Mouse (Mus musculus) liver, adult (tissue): ENCODE results near the gene Clk3.

ENCODE experiments used
- GATA4 ChIP-seq: IDR thresholded peaks from 2 replicates; pipeline ENCODE4 v1.6.1; 2014; ENCODE audit warnings: mild to moderate bottlenecking, low read length; ENCODE audit not compliant: insufficient replicate concordance

The Clk3 gene

DNA sequence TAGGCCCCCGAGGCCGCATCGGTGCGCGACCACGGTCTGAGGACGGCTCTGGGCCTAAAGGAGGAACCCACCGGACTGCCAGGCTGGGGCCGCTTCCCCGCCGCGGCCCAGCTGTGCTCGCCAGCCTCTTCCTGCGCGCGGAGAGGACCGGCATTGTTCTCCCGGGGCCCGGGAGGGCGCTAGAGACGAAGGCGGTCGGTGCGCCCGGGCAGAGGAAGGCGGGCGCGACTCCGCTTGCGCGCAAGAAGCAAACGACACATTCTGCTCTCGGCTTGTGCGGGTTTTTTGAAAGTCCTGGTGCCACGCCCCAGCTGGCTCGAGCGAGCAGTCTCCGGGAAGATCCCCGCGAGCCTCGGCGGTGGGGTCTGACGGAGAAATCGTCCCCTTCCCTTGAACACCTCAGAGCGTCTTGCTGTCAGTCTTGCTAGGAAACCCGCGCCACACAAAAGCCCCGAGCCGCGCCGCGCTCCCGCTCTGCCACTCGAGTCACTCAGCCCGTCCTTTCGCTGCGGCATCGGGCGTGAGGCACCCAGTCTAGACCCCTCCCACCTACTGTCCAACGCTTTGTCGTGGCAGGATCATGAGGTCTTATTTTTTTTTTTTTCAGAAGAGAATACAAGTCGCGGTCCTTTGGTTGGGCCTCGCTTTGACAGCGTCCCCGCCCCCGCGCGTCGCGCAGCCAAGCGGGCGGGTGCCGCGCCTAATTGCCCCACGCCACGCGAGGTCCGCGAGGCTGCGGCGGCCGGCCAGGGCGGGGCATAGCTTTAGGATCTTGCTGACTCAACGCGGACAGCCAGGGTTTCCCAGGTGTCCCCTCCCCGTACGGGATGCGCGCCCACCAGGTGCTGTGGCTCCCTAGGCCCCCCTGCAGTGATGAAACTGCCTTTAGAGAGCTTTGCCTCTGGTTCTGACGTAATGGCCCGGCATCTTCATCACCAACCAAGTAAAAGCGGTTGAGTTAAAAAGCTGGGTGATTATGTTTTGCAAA, at the start of gene Clk3:
TSS of gene Clk3 (minus strand) at position 497 of the 988 bp plus-strand sequence.
- TF ChIP-seq GATA4: no peak

DNA sequence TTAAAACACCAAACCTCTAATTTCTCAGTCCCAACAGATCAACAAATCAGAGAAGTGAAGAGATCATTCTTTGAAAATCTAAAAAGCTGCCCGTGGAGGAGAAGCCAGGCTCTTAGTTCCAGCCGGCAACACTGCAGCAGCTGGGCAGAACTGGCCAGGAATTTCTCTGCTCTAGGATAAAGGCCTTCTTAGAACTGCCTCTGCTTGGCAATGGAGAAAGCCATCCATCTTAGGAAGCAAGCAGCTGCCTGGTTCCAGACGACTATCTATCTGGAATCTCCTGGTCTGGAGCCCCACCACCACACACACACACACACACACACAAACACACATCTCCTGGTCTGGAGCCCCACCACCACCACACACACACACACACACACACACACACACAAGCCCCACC, 49.2 kb upstream of the Clk3 start:
- TF ChIP-seq GATA4: no peak

DNA sequence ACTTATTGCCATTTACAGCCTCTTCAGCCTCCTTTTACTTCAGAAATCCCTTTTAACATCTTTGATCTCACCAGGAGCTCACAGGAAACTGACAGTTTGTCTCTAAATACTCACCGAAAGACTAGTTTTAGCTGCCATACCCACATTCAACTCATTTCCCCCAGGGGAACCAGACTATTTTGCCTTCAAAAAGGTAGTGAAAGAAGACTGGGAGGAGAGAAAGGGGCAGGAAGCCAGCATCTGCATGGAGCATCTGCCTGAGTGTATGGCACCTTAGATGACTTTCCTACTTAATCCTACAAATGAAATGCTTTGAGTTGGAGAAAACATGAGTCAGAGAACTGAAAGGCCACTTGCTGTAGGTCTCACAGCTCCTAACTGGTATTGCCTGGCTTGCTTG, 48.4 kb upstream of the Clk3 start:
- no peak for TF ChIP-seq GATA4

DNA sequence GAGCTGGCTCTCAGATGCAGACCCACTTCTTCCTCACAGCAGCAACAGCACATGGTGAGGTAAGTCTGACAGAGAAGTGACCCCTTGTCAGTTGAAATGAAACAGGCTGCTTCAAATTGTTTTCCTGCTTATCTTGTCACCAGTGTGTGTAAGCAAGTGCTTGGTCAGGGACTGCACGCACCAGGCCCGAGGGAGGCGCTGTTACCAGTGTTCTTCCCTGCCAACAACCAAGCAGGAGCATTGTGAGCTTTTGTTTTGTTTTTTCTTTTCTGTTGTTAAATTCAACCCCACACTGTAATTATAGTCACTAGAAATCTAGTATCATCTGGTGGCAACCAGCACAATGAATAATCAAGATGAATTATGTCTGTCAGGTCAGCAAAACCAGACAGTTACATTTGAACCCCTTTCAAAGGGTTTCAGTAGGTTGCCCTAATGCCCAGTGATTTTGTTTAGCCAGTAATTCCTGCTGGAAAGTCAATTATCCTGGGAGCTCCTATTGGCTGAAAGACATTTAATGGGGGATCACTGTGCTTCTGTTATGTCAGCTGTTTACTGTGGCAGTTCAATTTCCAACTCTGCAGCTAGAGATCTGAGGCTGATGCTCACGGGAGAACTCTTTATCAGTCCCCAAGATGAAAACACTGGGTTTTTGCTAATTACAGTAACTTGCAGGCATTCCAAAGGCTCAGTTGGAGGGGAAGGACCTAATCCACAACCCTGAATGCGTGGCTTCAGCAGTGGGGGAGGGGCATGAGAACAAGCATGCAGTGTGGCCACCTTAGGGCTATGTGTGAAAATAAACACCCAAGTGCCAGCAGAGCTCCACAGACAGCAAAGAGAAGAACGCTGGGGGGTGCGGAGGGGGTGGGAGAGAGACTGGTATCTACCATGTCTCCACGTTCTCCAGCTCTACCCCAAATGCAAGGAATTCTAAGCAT, 46.4 kb upstream of the Clk3 start:
- no peak for TF ChIP-seq GATA4

DNA sequence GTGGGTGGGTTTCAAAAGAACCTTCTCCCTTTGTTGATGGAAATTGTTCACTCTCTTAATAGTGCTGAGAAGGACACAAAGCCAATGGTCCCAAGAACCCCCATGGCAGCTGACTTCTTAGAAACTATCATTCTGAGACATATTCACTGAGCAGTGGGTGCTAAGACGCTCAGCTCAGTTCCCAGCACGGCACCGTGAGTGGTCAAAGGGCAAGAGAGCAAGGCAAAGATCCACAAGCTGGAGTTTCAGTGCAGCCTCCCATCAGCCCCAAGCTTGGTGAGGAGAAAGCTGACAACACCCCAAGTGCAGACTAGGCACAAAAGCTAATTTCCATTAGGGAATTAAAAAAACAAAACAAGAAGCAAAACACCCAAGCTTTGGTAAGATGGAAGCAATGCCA, 45.0 kb upstream of the Clk3 start:
- TF ChIP-seq GATA4: no peak

DNA sequence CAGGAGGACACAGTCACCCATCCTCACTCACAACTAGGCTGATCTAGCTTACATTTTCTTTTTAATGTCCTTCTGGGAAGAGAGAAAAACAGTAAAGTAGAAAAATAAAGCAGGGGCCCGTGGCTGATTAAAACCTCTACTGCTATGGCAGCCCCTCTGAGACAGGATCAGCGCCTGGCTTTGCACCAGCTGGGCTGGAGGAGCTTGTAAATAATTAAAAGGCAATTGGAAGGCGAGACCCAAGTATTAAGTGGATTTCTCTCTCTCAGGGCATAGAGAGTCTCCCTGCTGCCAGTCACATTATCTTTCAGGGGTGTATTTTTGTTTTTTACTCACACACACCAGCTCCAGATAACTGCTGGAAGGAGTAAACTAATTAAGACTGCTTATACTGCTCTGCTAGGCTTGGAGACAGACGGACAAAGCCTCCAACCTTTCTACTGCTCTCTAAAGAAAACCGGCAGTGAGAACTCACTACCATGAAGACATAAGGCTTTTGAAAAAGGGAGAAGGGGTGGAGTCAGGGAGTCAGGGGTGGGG, 43.2 kb upstream of the Clk3 start:
- no peak for TF ChIP-seq GATA4

DNA sequence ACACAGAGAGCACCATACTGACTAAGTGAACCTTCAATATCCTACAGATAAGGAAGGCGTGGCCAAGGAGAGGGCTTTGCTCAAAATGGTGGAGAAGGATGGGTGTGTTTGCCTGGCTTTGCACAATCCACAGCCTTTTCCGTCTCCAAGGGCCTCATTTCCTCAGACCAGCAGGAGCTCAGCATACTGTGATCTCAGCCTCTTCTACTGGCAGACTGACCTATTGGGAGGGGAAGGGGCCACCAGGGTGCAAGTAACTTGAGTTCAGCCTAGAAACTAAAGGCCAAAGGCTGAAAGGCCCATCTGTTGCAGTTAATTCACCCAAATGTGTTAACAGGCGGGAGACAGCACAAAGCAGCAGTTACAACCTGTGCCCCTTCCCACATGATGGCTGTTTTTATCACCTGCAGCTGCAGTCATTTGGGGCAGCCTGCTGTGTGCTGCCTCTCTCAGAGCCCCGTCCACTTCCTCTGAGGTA, 41.6 kb upstream of the Clk3 start:
- TF ChIP-seq GATA4: no peak

DNA sequence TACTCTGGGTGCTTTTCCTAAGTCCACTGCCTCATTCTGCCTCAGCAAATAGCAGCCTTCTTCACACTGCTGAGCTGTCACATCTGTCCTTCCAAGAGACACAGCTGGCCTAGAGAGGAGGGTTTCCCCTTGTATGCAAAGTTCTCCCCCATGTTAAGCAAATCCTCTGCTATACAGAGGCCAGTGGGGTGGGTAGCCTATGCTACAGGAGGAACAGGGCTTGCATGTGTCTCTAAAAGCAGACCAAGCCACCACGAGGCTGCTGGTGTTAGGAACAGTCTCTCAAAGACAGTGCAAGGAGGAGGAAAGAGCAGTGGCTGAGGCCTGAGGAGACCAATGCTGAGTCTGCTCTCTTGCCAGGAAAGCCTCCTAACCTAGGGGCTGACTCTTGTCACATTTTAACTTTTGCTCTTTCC, 40.4 kb upstream of the Clk3 start:
- no peak for TF ChIP-seq GATA4

DNA sequence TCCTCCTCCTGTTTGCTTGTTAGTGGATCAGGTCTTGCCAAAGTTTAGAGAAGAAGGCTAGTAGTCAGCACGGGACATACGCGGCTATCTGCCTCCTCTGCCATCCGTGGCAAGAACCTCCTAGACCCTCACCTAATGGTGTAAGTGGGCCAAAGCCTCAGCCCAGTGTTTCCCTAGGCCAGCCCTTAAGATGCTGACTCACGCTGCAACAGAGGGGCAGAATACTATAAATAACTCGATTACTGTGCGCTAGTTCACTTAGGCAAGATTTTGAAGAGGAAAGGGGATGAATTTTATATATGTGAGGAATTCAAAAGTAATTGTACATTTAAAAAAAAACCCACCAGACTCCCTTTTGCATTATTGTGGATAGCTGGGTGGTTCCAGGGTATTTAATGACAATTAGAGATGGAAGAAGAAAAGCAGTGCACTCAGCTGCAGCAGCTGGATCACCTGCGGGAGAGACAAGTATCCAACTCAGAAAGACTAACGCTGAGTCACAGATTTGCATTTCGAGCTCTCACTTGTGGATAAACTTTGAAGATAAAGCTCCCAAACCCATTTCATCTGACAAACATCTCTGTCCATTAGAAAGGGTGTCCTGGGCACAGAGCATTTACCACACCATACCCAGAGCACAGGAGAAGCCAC, 39.6 kb upstream of the Clk3 start:
- no peak for TF ChIP-seq GATA4

DNA sequence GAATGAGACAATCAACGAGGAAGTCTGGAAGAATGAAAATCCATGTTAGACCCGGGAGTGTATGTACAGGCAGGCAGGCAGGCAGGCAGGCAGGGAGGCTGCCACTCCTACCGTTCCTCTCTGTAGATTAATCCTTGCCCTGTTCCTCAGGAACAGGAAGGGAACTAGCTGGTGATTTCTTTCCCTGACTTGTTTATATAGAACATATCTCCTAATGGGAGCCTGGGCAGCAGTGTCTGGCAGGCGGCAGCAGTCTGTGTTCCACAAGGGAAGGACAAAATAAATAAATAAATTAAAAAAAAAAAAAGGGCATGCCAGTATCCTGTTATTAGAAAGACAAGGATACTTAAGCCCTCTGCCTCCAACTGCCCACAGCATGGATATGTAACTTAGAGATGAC, 38.2 kb upstream of the Clk3 start:
- no peak for TF ChIP-seq GATA4

DNA sequence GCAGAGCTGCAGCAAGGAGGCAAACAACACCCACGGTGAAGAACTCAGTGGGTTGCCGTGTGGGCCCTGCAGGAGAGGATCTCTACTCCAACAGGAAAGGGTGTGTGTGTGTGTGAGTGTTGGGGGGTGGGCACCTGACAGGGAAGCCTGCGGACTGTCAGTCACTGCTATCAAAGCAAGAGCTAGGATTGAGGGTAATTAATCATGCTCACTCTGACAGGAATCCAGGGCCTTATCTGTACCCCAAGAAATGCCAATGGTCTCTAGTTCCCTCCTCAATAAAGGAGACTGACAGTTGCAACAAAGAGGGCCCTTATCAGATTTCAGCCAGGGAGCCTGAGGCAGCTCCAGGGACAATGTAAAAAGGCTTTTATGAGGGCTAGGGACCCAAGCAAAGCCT, 37.4 kb upstream of the Clk3 start:
- no peak for TF ChIP-seq GATA4

DNA sequence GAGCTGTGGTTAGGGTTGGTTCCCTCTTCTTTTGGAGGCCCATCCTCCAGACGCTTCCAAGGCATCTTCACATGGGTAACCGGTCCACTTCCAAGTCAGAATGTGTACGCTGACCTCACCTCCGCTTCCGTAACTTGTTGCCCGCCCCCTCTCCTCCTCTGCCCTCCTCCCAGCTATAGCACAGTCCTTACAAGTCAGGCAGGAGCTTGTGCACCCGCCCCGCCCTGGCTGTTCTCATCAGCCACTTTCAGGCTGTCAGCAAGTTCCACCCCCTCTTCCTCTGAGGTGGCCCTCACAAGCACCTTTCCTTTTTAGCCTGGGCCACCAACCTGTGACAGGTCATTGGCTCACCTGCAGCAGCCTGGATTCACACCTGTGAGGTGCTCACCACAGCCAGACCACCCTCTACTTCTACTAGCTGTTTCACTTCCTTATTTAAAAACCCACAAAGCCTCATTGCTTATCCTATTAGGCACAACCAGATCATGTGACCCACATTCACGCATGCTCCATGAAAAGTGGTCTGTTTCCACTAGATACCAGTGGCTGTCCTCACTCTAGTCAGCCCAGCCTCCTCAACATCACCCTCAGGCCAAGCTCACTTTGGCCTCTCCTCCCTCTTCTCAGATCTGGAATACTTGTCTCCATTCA, 34.8 kb upstream of the Clk3 start:
- no peak for TF ChIP-seq GATA4

DNA sequence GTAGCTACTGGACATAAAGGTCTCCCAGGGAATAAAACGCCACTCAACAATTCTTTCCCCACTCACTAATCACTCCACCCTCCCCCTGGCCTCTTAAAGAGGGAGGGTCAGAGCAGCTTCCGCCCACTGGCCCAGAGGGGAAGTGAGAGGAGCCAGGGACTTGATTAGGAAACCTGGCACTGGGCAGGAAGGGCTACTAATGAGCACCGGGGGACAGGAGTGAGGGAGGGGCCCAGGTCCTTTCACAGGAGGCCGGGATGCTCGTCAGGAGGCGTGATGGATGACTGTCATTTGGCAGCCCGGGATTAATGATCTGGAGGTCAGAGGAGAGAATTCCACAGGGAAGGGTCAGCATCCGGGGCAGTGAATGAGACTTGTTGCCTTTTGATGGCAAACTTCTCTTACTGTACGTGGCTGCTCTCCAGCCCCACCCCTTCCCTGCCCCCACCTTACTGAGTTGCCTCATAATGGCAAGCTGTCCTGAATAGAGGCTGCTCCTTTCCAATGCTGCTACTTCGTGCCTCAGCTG, 33.1 kb upstream of the Clk3 start:
- TF ChIP-seq GATA4: no peak; the same call in 1 of the 2 replicates

DNA sequence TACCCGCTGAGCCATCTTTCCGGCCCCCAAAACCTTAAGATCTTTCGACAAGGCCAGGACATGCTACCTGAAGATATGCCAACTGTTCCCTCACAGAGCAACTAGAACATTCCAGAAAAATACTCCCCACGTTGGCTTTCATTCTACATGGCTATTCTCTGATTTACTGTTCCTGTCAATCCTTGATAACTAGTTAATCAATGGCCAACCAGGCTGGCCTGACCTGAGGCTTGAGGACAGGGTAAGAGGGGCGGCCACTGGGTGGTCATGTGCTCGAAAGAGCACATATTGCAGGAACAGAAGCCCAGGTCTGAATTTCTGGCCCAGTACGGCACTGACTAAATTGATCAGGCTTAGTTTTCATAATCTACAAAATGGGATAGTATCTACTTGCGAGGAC, 31.8 kb upstream of the Clk3 start:
- no peak for TF ChIP-seq GATA4
